Mouse (Mus musculus) forebrain, embryonic 11.5 days (tissue): ENCODE data around the gene Kif15. TPM values are rescaled to one million over a fixed set of nuclear protein-coding genes. Genes with fewer than 3 reads are reported as not detected.
A peak's percentile ranks its signal among the peaks of the same experiment; 100 is the strongest.

Source experiments
- ATAC-seq: fragments of 200-750 bp; cut with Nextera tagmentation; replicated peaks from 2 replicates; pipeline ENCODE4 v1.8.0; 2017; ENCODE audit warnings: moderate TSS enrichment; ENCODE audit not compliant: low FRiP score
- DNase-seq: peaks from one replicate; pipeline ENCODE4 v3.0.0-alpha.2; 2017; ENCODE audit warnings: low spot score
- H3K27ac ChIP-seq: fragments of 300-500 bp; sonication (generic); 2 replicates; pipeline ENCODE4 v1.5.1; 2014; ENCODE audit warnings: low read depth, low read length
- H3K27me3 ChIP-seq: fragments of 300-500 bp; sonication (generic); 2 replicates; pipeline ENCODE4 v1.6.1; 2014; ENCODE audit warnings: mild to moderate bottlenecking, low read length, mixed read lengths; ENCODE audit not compliant: control insufficient read depth, insufficient read depth
- H3K36me3 ChIP-seq: fragments of 300-500 bp; sonication (generic); 2 replicates; pipeline ENCODE4 v1.6.1; 2014; ENCODE audit warnings: mild to moderate bottlenecking, low read length, moderate library complexity, mixed read lengths; ENCODE audit not compliant: control insufficient read depth, insufficient read depth
- H3K4me1 ChIP-seq: fragments of 300-500 bp; sonication (generic); replicated peaks from 2 replicates; pipeline ENCODE4 v1.6.1; 2014; ENCODE audit warnings: low read length, mixed read lengths; ENCODE audit not compliant: control insufficient read depth, insufficient read depth
- H3K4me2 ChIP-seq: fragments of 300-500 bp; sonication (generic); 2 replicates; pipeline ENCODE4 v1.6.1; 2014; ENCODE audit warnings: low read depth, mild to moderate bottlenecking, low read length, moderate library complexity, mixed read lengths; ENCODE audit not compliant: severe bottlenecking
- H3K4me3 ChIP-seq: fragments of 300-500 bp; sonication (generic); 2 replicates; pipeline ENCODE4 v1.5.1; 2014; ENCODE audit warnings: low read depth, low read length
- H3K9ac ChIP-seq: fragments of 300-500 bp; sonication (generic); 2 replicates; pipeline ENCODE4 v1.6.1; 2014; ENCODE audit warnings: low read length
- H3K9me3 ChIP-seq: fragments of 300-500 bp; sonication (generic); 2 replicates; pipeline ENCODE4 v1.6.1; 2016; ENCODE audit warnings: low read length, mixed read lengths; ENCODE audit not compliant: control insufficient read depth
- WGBS: fragments of 180-500 bp; shearing (Covaris S2); extraction: QIAGEN DNeasy Blood & Tissue Kit; methylation state at CpG from one replicate; pipeline ENCODE4 v1.1.7; 2014; 5-methylcytosine and 5-hydroxymethylcytosine counted together
- polyA plus RNA-seq: library from polyadenylated mRNA; unstranded; fragments of >200 nt; fragmentation: Nextera tagmentation; extraction: Ambion mirVana; gene quantifications from 2 replicates; pipeline ENCODE4 v1.2.1, GENCODE M21; 2014

The Kif15 gene
- polyA plus RNA-seq: 93.9 and 109 TPM in 2 replicates

- no peaks in the 10 kb centered on the region for H3K36me3 ChIP-seq
- peak; percentile 98 for ATAC-seq
- no peaks in the 10 kb centered on the region for H3K27me3 ChIP-seq
- peaks cover 3% of the 10 kb centered on the region; the same call in 1 of the 2 replicates for H3K4me1 ChIP-seq
- H3K4me2 ChIP-seq: peak within 1 kb of the TSS; percentile 65
- H3K27ac ChIP-seq: peak within 1 kb of the TSS; percentile 66; the same call in 1 of the 2 replicates
- peak within 1 kb of the TSS; percentile 59 for H3K9ac ChIP-seq
- no peaks in the 10 kb centered on the region for H3K9me3 ChIP-seq
- under 1% methylated on average over 64 of the region's 64 CpGs for WGBS
- H3K4me3 ChIP-seq: peak within 1 kb of the TSS; percentile 92
- peak; percentile 97 for DNase-seq
These were observed at the start of gene Kif15, which contains the start of gene 1110059G10Rik for GRCm38 (mm10) chr9:122950643-122951475. Gene Kif15 (plus strand): TSS chr9:122951046. Gene 1110059G10Rik (minus strand): TSS chr9:122951000.

GRCm38 (mm10) chr9:122901047-122901446, 49.8 kb upstream of the Kif15 start:
- DNase-seq: no peak
- WGBS: 87% methylated on average over 2 of the region's 2 CpGs
- Histone ChIP-seq H3K9ac (no peak overlapping the region), H3K9me3 (no peaks in the 10 kb centered on the region; the same call in 1 of the 2 replicates), H3K27me3 (no peaks in the 10 kb centered on the region), H3K27ac (no peak overlapping the region), H3K36me3 (no peaks in the 10 kb centered on the region), H3K4me3 (no peak overlapping the region), H3K4me1 (peaks cover 2% of the 10 kb centered on the region; the same call in 1 of the 2 replicates), H3K4me2 (no peak overlapping the region)
- no peak for ATAC-seq

GRCm38 (mm10) chr9:122902717-122903535, 47.9 kb upstream of the Kif15 start:
- Histone ChIP-seq H3K9me3 (no peaks in the 10 kb centered on the region), H3K27me3 (no peaks in the 10 kb centered on the region), H3K4me2 (peak overlapping the region; percentile 74), H3K4me1 (peaks cover 2% of the 10 kb centered on the region; the same call in 1 of the 2 replicates), H3K9ac (peak overlapping the region; percentile 89), H3K36me3 (no peaks in the 10 kb centered on the region), H3K27ac (no peak overlapping the region), H3K4me3 (peak overlapping the region; percentile 57)
- DNase-seq: peak; percentile 88
- WGBS: 14% methylated on average over 32 of the region's 32 CpGs
- ATAC-seq: peak; percentile 99

- WGBS: 18% methylated on average over 3 of the region's 3 CpGs
- peaks cover 24% of the 10 kb centered on the region for H3K36me3 ChIP-seq
- H3K9ac ChIP-seq: peak overlapping the region; percentile 97; the same call in 1 of the 2 replicates
- DNase-seq (no peak), ATAC-seq (peak; percentile 42; the same call in 1 of the 2 replicates)
- H3K4me1 ChIP-seq: peaks cover 3% of the 10 kb centered on the region; the same call in 1 of the 2 replicates
- no peaks in the 10 kb centered on the region for H3K27me3 ChIP-seq
- H3K4me2 ChIP-seq: peak overlapping the region; percentile 53; the same call in 1 of the 2 replicates
- H3K4me3 ChIP-seq: peak overlapping the region; percentile 75
- H3K9me3 ChIP-seq: no peaks in the 10 kb centered on the region
- no peak overlapping the region for H3K27ac ChIP-seq
These were observed 28.4 kb upstream of the Kif15 start for GRCm38 (mm10) chr9:122922436-122922835.

- H3K27me3 ChIP-seq: no peaks in the 10 kb centered on the region
- H3K9ac ChIP-seq: peak within 1 kb of the TSS; percentile 97
- H3K27ac ChIP-seq: peak within 1 kb of the TSS; percentile 63
- H3K36me3 ChIP-seq: peaks cover 28% of the 10 kb centered on the region
- peaks cover 3% of the 10 kb centered on the region; the same call in 1 of the 2 replicates for H3K4me1 ChIP-seq
- H3K4me2 ChIP-seq: peak within 1 kb of the TSS; percentile 53
- DNase-seq (peak; percentile 93), ATAC-seq (peak; percentile 99)
- peak within 1 kb of the TSS; percentile 75 for H3K4me3 ChIP-seq
- whole genome bisulfite sequencing: under 1% methylated on average over 43 of the region's 43 CpGs
- no peaks in the 10 kb centered on the region for H3K9me3 ChIP-seq
These were observed 27.9 kb upstream of the Kif15 start, which contains the start of gene Zfp105 for GRCm38 (mm10) chr9:122922936-122923381. Gene Zfp105 (plus strand): TSS chr9:122923072.

- ATAC-seq (no peak), DNase-seq (no peak)
- Histone ChIP-seq H3K27ac (no peak overlapping the region), H3K4me1 (peaks cover under 1% of the 10 kb centered on the region; the same call in 1 of the 2 replicates), H3K9ac (no peak overlapping the region), H3K36me3 (peaks cover 55% of the 10 kb centered on the region), H3K4me3 (no peak overlapping the region), H3K4me2 (no peak overlapping the region), H3K27me3 (no peaks in the 10 kb centered on the region), H3K9me3 (no peaks in the 10 kb centered on the region; the same call in 1 of the 2 replicates)
- 96% methylated on average over 3 of the region's 3 CpGs for WGBS
These were observed 21.9 kb upstream of the Kif15 start for GRCm38 (mm10) chr9:122928915-122929314.

- no peak overlapping the region for H3K4me2 ChIP-seq
- no peaks in the 10 kb centered on the region for H3K9me3 ChIP-seq
- peaks cover 9% of the 10 kb centered on the region for H3K36me3 ChIP-seq
- no peak overlapping the region for H3K4me3 ChIP-seq
- no peaks in the 10 kb centered on the region for H3K4me1 ChIP-seq
- H3K27ac ChIP-seq: no peak overlapping the region
- H3K9ac ChIP-seq: no peak overlapping the region
- DNase-seq: no peak
- WGBS: 95% methylated on average over 10 of the region's 10 CpGs
- ATAC-seq: no peak
- no peaks in the 10 kb centered on the region for H3K27me3 ChIP-seq
These were observed 47.8 kb downstream of the Kif15 start for GRCm38 (mm10) chr9:122998406-122999192.
